Mouse (Mus musculus) C2C12 (cell line): Measurements from ENCODE around the gene Vwf. TPM values are rescaled to one million over a fixed set of nuclear protein-coding genes. Genes with fewer than 3 reads are reported as not detected.

Experiments used
- H3K27me3 ChIP-seq: one replicate; pipeline ENCODE4 v1.6.1; 2011; ENCODE audit not compliant: control insufficient read depth, insufficient read depth, insufficient read length
- H3K36me3 ChIP-seq: one replicate; pipeline ENCODE4 v1.6.1; 2011; ENCODE audit not compliant: control insufficient read depth, insufficient read depth
- H3K4me3 ChIP-seq: one replicate; pipeline ENCODE4 v1.5.1; 2011; ENCODE audit warnings: mild to moderate bottlenecking, control low read depth; ENCODE audit not compliant: poor library complexity, insufficient read depth, severe bottlenecking
- H3K79me2 ChIP-seq: one replicate; pipeline ENCODE4 v1.6.1; 2011; ENCODE audit not compliant: control insufficient read depth, insufficient read depth
- H3K79me3 ChIP-seq: one replicate; pipeline ENCODE4 v1.6.1; 2011; ENCODE audit warnings: low read depth, control low read depth
- H3ac ChIP-seq: one replicate; pipeline ENCODE3; 2011; ENCODE audit warnings: low read depth; ENCODE audit not compliant: control insufficient read depth, insufficient read length
- CEBPB ChIP-seq: IDR thresholded peaks from one replicate; pipeline ENCODE4 v1.6.1; 2011; ENCODE audit warnings: low read depth, mild to moderate bottlenecking, control low read depth, moderate library complexity
- CTCF ChIP-seq: IDR thresholded peaks from one replicate; pipeline ENCODE4 v1.5.1; 2011; ENCODE audit not compliant: control insufficient read depth, insufficient read depth, insufficient read length
- FOSL1 ChIP-seq: IDR thresholded peaks from one replicate; pipeline ENCODE4 v1.8.0; 2011; ENCODE audit warnings: mild to moderate bottlenecking, low read length; ENCODE audit not compliant: poor library complexity, insufficient read depth, severe bottlenecking
- MAX ChIP-seq: IDR thresholded peaks from one replicate; pipeline ENCODE4 v1.6.1; 2011; ENCODE audit warnings: mild to moderate bottlenecking, control low read depth
- MYOD1 ChIP-seq: IDR thresholded peaks from one replicate; pipeline ENCODE4 v1.6.1; 2011; ENCODE audit warnings: low read depth; ENCODE audit not compliant: control insufficient read depth, insufficient read length
- MYOG ChIP-seq: IDR thresholded peaks from one replicate; pipeline ENCODE4 v1.6.1; 2011; ENCODE audit not compliant: control insufficient read depth, insufficient read length; ENCODE audit errors: extremely low read depth
- USF1 ChIP-seq: IDR thresholded peaks from one replicate; pipeline ENCODE4 v1.6.1; 2011; ENCODE audit warnings: low read depth, mild to moderate bottlenecking, control low read depth, moderate library complexity
- polyA plus RNA-seq: library from polyadenylated mRNA; unstranded; fragments of >200 nt; fragmentation: generic; extraction: Trizol; gene quantifications from one replicate; pipeline ENCODE4 v1.2.1, GENCODE M21; 2012; ENCODE audit warnings: missing spikeins

The Vwf gene
- polyA plus RNA-seq, 1 experiment, result 0.04 TPM

DNA sequence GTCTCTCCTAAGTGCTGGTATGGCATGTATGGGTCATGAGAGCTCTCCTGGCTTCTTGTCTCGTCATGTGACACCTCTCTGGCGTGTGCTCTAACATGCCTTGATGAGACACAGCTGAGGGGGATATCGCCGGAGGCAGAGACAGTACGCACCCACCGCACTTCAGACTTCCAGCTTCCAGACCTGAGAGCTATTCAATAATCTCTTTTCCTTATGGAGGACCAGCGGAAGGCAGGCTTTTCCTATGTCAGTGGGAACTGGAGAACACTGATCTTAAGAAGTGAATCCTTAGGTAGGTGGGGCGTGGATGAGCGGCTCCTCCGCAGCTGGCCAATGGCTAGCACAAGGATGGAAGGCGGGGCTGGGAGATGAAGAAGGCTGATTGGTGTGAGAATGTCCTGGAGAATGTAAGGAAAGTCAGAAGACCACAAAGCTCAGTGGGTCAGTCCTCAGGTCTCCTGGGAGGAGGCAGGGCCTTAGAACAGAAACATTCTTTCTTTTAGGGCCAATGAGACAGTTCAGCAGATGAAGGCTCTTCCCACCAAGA lies 13.4 kb upstream of the Vwf start:
- Histone ChIP-seq H3K4me3 (no peak overlapping the region), H3K79me3 (no peaks in the 10 kb centered on the region), H3K79me2 (no peaks in the 10 kb centered on the region), H3K27me3 (no peaks in the 10 kb centered on the region), H3ac (no peak overlapping the region), H3K36me3 (no peaks in the 10 kb centered on the region)
- TF ChIP-seq USF1 (no peak), MYOG (no peak), MYOD1 (no peak), MAX (no peak), FOSL1 (no peak), CEBPB (no peak), CTCF (no peak)

DNA sequence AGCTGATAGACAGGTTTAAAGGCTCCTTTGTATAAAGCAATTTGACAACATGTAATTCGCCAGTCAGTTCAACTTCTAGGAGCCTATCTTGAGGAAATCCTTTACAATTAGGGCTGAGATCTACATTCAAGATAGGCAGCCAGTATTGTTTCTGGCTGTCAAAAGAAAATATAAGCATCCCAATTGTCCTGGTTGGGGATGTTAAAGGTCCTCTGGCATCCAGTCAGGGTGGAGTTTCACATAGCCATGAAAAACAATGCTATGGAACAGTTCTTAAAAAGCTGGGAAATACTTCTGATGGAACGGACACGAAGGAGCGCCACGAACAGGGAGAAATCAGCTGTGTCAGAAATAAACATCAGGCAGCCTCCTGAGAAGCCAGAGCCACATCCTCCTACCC lies 11.6 kb upstream of the Vwf start:
- no peak for TF ChIP-seq FOSL1
- no peak for TF ChIP-seq CTCF
- Histone ChIP-seq H3K36me3 (no peaks in the 10 kb centered on the region), H3K79me2 (no peaks in the 10 kb centered on the region), H3K27me3 (no peaks in the 10 kb centered on the region), H3K4me3 (no peak overlapping the region), H3ac (no peak overlapping the region), H3K79me3 (no peaks in the 10 kb centered on the region)

DNA sequence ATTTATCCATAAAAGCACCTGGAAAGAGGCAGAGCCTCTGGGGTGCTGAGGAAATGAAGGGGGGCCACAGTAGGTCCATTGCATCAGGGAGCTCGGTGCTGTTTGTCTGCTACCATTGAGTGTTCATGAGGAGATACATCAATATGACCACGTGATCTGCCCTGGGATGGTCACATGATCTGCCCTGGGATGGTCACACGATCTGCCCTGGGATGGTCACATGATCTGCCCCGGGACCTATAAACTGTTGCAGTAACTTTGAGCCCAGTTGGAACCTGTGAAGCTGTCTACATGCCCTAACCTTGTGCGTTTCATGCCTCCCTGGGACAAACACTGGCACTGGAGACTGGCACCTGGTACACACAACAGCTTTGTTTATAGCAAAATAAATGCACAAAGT lies 8.1 kb upstream of the Vwf start:
- H3K27me3 ChIP-seq, result no peaks in the 10 kb centered on the region
- no peaks in the 10 kb centered on the region for H3K79me3 ChIP-seq
- TF ChIP-seq USF1 (peak; percentile 76), MYOD1 (no peak)
- no peaks in the 10 kb centered on the region for H3K36me3 ChIP-seq
- no peak overlapping the region for H3K4me3 ChIP-seq
- no peaks in the 10 kb centered on the region for H3K79me2 ChIP-seq
- H3ac ChIP-seq, result no peak overlapping the region

DNA sequence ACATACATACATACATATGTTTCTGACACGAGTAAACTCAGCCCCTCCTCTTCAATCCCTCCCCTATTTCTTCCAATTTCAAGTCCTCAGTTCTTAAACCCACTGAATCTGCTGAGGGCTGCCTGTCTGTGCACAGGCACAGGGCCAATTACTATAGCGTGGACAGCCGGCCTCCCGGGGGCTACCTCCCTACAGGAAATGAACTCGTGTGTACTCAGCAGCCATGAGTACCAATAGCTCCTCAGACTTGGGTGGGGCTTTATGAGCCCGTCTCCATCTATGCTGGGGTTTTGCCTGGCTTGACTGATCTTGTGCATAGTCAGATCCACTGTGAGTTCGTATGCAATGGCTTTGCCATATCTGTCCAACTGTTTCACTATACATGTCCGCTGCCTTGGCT lies 7.2 kb upstream of the Vwf start:
- Histone ChIP-seq H3K4me3 (no peak overlapping the region), H3K79me2 (no peaks in the 10 kb centered on the region), H3K36me3 (no peaks in the 10 kb centered on the region), H3K79me3 (no peaks in the 10 kb centered on the region), H3K27me3 (no peaks in the 10 kb centered on the region), H3ac (no peak overlapping the region)
- TF ChIP-seq FOSL1 (no peak), CTCF (no peak), MAX (no peak), MYOD1 (no peak), CEBPB (no peak), MYOG (no peak), USF1 (no peak)

DNA sequence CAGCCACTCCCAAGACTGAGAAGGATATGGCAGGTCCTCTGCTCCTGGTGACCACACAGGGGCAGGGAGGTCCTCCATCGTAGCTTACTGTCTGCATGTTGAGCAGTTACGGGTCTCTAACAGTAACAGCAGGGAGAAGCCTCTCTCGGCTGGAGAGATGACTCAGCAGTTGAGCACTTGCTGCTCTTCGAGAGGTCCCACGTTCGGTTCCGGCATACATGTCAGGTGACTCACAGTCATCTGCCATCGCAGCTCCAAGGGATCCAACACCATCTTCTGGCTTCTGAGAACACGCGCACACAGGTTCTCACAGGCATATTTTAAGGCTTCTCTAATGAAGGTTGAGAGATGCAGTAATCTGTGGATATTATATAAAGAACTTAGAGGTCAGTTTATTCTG lies 6.4 kb upstream of the Vwf start:
- Histone ChIP-seq H3K4me3 (no peak overlapping the region), H3K79me2 (no peaks in the 10 kb centered on the region), H3K79me3 (no peaks in the 10 kb centered on the region), H3K36me3 (no peaks in the 10 kb centered on the region), H3ac (peak overlapping the region; percentile 28), H3K27me3 (no peaks in the 10 kb centered on the region)
- TF ChIP-seq MYOG (no peak), MAX (peak; percentile 41), CTCF (no peak), CEBPB (no peak), MYOD1 (peak; percentile 34), USF1 (peak; percentile 61), FOSL1 (peak; percentile 32)

DNA sequence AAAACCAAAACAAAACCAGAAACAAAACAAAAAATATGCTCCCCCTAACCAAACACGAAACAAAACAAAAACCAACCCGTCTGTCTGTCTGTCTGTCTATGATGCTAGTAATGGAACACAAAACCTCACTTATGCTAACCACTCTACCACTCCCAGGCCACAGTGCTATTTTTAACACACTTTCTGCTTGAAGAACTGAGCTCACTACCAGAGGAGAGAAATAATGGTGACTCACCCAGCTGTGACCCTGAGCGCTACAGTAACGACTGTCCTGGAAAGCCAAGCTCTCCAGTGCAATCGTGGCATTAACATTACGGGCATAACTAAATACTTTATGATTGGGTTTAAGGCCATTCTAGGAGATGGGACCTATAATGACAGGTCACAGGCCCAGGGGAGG lies 5.7 kb upstream of the Vwf start:
- Histone ChIP-seq H3ac (no peak overlapping the region), H3K27me3 (no peaks in the 10 kb centered on the region), H3K4me3 (no peak overlapping the region), H3K79me3 (no peaks in the 10 kb centered on the region), H3K79me2 (no peaks in the 10 kb centered on the region), H3K36me3 (no peaks in the 10 kb centered on the region)
- no peak for TF ChIP-seq USF1
- TF ChIP-seq MYOG, result no peak
- TF ChIP-seq MYOD1, result no peak
- peak; percentile 42 for TF ChIP-seq FOSL1
- no peak for TF ChIP-seq MAX
